Mouse (Mus musculus): ENCODE measurements around the gene Banp. TPM values are rescaled to one million over a fixed set of nuclear protein-coding genes. Genes with fewer than 3 reads are reported as not detected.

The Banp gene
- polyA plus RNA-seq, 1 experiment from 2014 or later: 9.4 TPM

GRCm38 (mm10) chr8:121922101-121922500 lies 27.4 kb upstream of the Banp start:
- no peak for ATAC-seq
- Histone ChIP-seq H3K4me1 (replicated peaks; ENCODE audit: control insufficient read depth, insufficient read depth, low read length) (no peaks in the 10 kb centered on the region), H3K4me2 (replicated peaks; ENCODE audit: low read depth) (peak overlapping the region; percentile 18; the same call in 1 of the 2 replicates), H3K27ac (ENCODE audit: low read depth, low read length) (no peak overlapping the region), H3K27me3 (replicated peaks; ENCODE audit: control insufficient read depth, insufficient read depth, low read length) (no peaks in the 10 kb centered on the region), H3K36me3 (ENCODE audit: control insufficient read depth, insufficient read depth) (no peaks in the 10 kb centered on the region), H3K4me3 (ENCODE audit: low read depth, low read length) (no peak overlapping the region), H3K9ac (ENCODE audit: low read depth, low read length) (no peak overlapping the region), H3K9me3 (ENCODE audit: control insufficient read depth) (no peaks in the 10 kb centered on the region)
- no peak for TF ChIP-seq CTCF (IDR thresholded peaks at IDR 0.05; ENCODE audit: low read depth)
- WGBS: 30% methylated on average over 8 of the region's 8 CpGs

- no peaks in the 10 kb centered on the region for H3K36me3 ChIP-seq (ENCODE audit: control insufficient read depth, insufficient read depth)
- no peak overlapping the region for H3K27ac ChIP-seq (ENCODE audit: low read depth, low read length)
- WGBS: 52% methylated on average over 5 of the region's 5 CpGs
- ATAC-seq: peak; percentile 71
- H3K4me2 ChIP-seq (replicated peaks; ENCODE audit: low read depth): no peak overlapping the region
- H3K4me3 ChIP-seq (ENCODE audit: low read depth, low read length): no peak overlapping the region
- no peak for TF ChIP-seq CTCF (IDR thresholded peaks at IDR 0.05; ENCODE audit: low read depth)
- no peaks in the 10 kb centered on the region for H3K4me1 ChIP-seq (replicated peaks; ENCODE audit: control insufficient read depth, insufficient read depth, low read length)
- H3K9me3 ChIP-seq (ENCODE audit: control insufficient read depth): no peaks in the 10 kb centered on the region
- H3K9ac ChIP-seq (ENCODE audit: low read depth, low read length): no peak overlapping the region
- H3K27me3 ChIP-seq (replicated peaks; ENCODE audit: control insufficient read depth, insufficient read depth, low read length): no peaks in the 10 kb centered on the region
These were observed 24.9 kb upstream of the Banp start for GRCm38 (mm10) chr8:121924681-121925080.

- H3K4me1 ChIP-seq (replicated peaks; ENCODE audit: control insufficient read depth, insufficient read depth, low read length): no peaks in the 10 kb centered on the region
- 32% methylated on average over 10 of the region's 10 CpGs for WGBS
These were observed 23.9 kb upstream of the Banp start for GRCm38 (mm10) chr8:121925624-121926023.

GRCm38 (mm10) chr8:121926266-121926665 lies 23.3 kb upstream of the Banp start:
- H3K4me3 ChIP-seq (ENCODE audit: low read depth, low read length): no peak overlapping the region
- no peak for TF ChIP-seq CTCF (IDR thresholded peaks at IDR 0.05; ENCODE audit: low read depth)
- ATAC-seq: no peak
- H3K4me2 ChIP-seq (replicated peaks; ENCODE audit: low read depth): no peak overlapping the region
- no peaks in the 10 kb centered on the region for H3K9me3 ChIP-seq (ENCODE audit: control insufficient read depth)
- no peak overlapping the region for H3K27ac ChIP-seq (ENCODE audit: low read depth, low read length)
- H3K4me1 ChIP-seq (replicated peaks; ENCODE audit: control insufficient read depth, insufficient read depth, low read length): no peaks in the 10 kb centered on the region
- 56% methylated on average over 8 of the region's 8 CpGs for WGBS
- no peaks in the 10 kb centered on the region for H3K27me3 ChIP-seq (replicated peaks; ENCODE audit: control insufficient read depth, insufficient read depth, low read length)
- no peak overlapping the region for H3K9ac ChIP-seq (ENCODE audit: low read depth, low read length)
- no peaks in the 10 kb centered on the region for H3K36me3 ChIP-seq (ENCODE audit: control insufficient read depth, insufficient read depth)

More at GRCm38 (mm10) chr8:121925624-121926023, 23.9 kb upstream of the Banp start:
- no peaks in the 10 kb centered on the region for H3K27me3 ChIP-seq (replicated peaks; ENCODE audit: control insufficient read depth, insufficient read depth, low read length)
- H3K4me2 ChIP-seq (replicated peaks; ENCODE audit: low read depth): no peak overlapping the region
- peak; percentile 96 for TF ChIP-seq CTCF (IDR thresholded peaks at IDR 0.05; ENCODE audit: low read depth)
- no peak for ATAC-seq
- H3K36me3 ChIP-seq (ENCODE audit: control insufficient read depth, insufficient read depth): no peaks in the 10 kb centered on the region
- no peak overlapping the region for H3K9ac ChIP-seq (ENCODE audit: low read depth, low read length)
- H3K27ac ChIP-seq (ENCODE audit: low read depth, low read length): no peak overlapping the region
- H3K4me3 ChIP-seq (ENCODE audit: low read depth, low read length): no peak overlapping the region
- H3K9me3 ChIP-seq (ENCODE audit: control insufficient read depth): no peaks in the 10 kb centered on the region

- Histone ChIP-seq H3K9me3 (ENCODE audit: control insufficient read depth) (no peaks in the 10 kb centered on the region), H3K4me1 (replicated peaks; ENCODE audit: control insufficient read depth, insufficient read depth, low read length) (no peaks in the 10 kb centered on the region), H3K4me3 (ENCODE audit: low read depth, low read length) (no peak overlapping the region), H3K4me2 (replicated peaks; ENCODE audit: low read depth) (no peak overlapping the region), H3K9ac (ENCODE audit: low read depth, low read length) (no peak overlapping the region), H3K27me3 (replicated peaks; ENCODE audit: control insufficient read depth, insufficient read depth, low read length) (no peaks in the 10 kb centered on the region), H3K36me3 (ENCODE audit: control insufficient read depth, insufficient read depth) (no peaks in the 10 kb centered on the region), H3K27ac (ENCODE audit: low read depth, low read length) (no peak overlapping the region)
- ATAC-seq: no peak
- WGBS: 45% methylated on average over 8 of the region's 8 CpGs
- peak; percentile 78 for TF ChIP-seq CTCF (IDR thresholded peaks at IDR 0.05; ENCODE audit: low read depth)
These were observed 22.2 kb upstream of the Banp start for GRCm38 (mm10) chr8:121927316-121927715.

GRCm38 (mm10) chr8:121930047-121930446 lies 19.5 kb upstream of the Banp start:
- ATAC-seq: no peak
- no peaks in the 10 kb centered on the region for H3K4me1 ChIP-seq (replicated peaks; ENCODE audit: control insufficient read depth, insufficient read depth, low read length)
- no peak overlapping the region for H3K4me3 ChIP-seq (ENCODE audit: low read depth, low read length)

GRCm38 (mm10) chr8:121931571-121931970 lies 18.0 kb upstream of the Banp start:
- Histone ChIP-seq H3K27me3 (replicated peaks; ENCODE audit: control insufficient read depth, insufficient read depth, low read length) (no peaks in the 10 kb centered on the region), H3K4me1 (replicated peaks; ENCODE audit: control insufficient read depth, insufficient read depth, low read length) (no peaks in the 10 kb centered on the region), H3K9ac (ENCODE audit: low read depth, low read length) (no peak overlapping the region), H3K4me3 (ENCODE audit: low read depth, low read length) (no peak overlapping the region), H3K9me3 (ENCODE audit: control insufficient read depth) (no peaks in the 10 kb centered on the region), H3K4me2 (replicated peaks; ENCODE audit: low read depth) (no peak overlapping the region), H3K27ac (ENCODE audit: low read depth, low read length) (no peak overlapping the region), H3K36me3 (ENCODE audit: control insufficient read depth, insufficient read depth) (no peaks in the 10 kb centered on the region)
- WGBS: 82% methylated on average over 7 of the region's 7 CpGs
- ATAC-seq: no peak
- TF ChIP-seq CTCF (IDR thresholded peaks at IDR 0.05; ENCODE audit: low read depth): no peak

More at GRCm38 (mm10) chr8:121930047-121930446, 19.5 kb upstream of the Banp start:
- Histone ChIP-seq H3K9me3 (ENCODE audit: control insufficient read depth) (no peaks in the 10 kb centered on the region), H3K36me3 (ENCODE audit: control insufficient read depth, insufficient read depth) (no peaks in the 10 kb centered on the region), H3K27me3 (replicated peaks; ENCODE audit: control insufficient read depth, insufficient read depth, low read length) (no peaks in the 10 kb centered on the region), H3K4me2 (replicated peaks; ENCODE audit: low read depth) (no peak overlapping the region), H3K27ac (ENCODE audit: low read depth, low read length) (no peak overlapping the region), H3K9ac (ENCODE audit: low read depth, low read length) (no peak overlapping the region)
- no peak for TF ChIP-seq CTCF (IDR thresholded peaks at IDR 0.05; ENCODE audit: low read depth)
- WGBS: 80% methylated on average over 4 of the region's 4 CpGs

All from intestine, postnatal 0 days (tissue).